Mouse (Mus musculus) hindbrain, embryonic 11.5 days (tissue): ENCODE measurements around the gene Elmo1. TPM values are rescaled to one million over a fixed set of nuclear protein-coding genes. Genes with fewer than 3 reads are reported as not detected.

Experiments
- ATAC-seq: fragments of 200-750 bp; cut with Nextera tagmentation; 2 replicates; pipeline ENCODE4 v1.8.0; 2017; ENCODE audit warnings: mild to moderate bottlenecking, moderate TSS enrichment, moderate library complexity; ENCODE audit not compliant: low FRiP score
- DNase-seq: peaks from one replicate; pipeline ENCODE4 v3.0.0-alpha.2; 2015; ENCODE audit warnings: low spot score
- H3K27ac ChIP-seq: fragments of 300-500 bp; sonication (generic); 2 replicates; pipeline ENCODE4 v1.5.1; 2014; ENCODE audit warnings: mild to moderate bottlenecking, low read depth, low read length
- H3K27me3 ChIP-seq: fragments of 300-500 bp; sonication (generic); 2 replicates; pipeline ENCODE4 v1.6.1; 2014; ENCODE audit warnings: mild to moderate bottlenecking, low read length, moderate library complexity, mixed read lengths; ENCODE audit not compliant: control insufficient read depth, insufficient read depth
- H3K36me3 ChIP-seq: fragments of 300-500 bp; sonication (generic); 2 replicates; pipeline ENCODE4 v1.6.1; 2014; ENCODE audit warnings: mild to moderate bottlenecking, low read length, moderate library complexity, mixed read lengths; ENCODE audit not compliant: control insufficient read depth, insufficient read depth
- H3K4me1 ChIP-seq: fragments of 300-500 bp; sonication (generic); replicated peaks from 2 replicates; pipeline ENCODE4 v1.6.1; 2014; ENCODE audit warnings: low read length, mixed read lengths; ENCODE audit not compliant: control insufficient read depth, insufficient read depth
- H3K4me2 ChIP-seq: fragments of 300-500 bp; sonication (generic); replicated peaks from 2 replicates; pipeline ENCODE4 v1.6.1; 2014; ENCODE audit warnings: mild to moderate bottlenecking, low read depth, low read length
- H3K4me3 ChIP-seq: fragments of 300-500 bp; sonication (generic); 2 replicates; pipeline ENCODE4 v1.5.1; 2014; ENCODE audit warnings: low read depth, low read length
- H3K9ac ChIP-seq: fragments of 300-500 bp; sonication (generic); 2 replicates; pipeline ENCODE4 v1.6.1; 2014; ENCODE audit warnings: low read depth, low read length
- H3K9me3 ChIP-seq: fragments of 300-500 bp; sonication (generic); 2 replicates; pipeline ENCODE4 v1.6.1; 2016; ENCODE audit warnings: low read length; ENCODE audit not compliant: control insufficient read depth
- WGBS: fragments of 180-500 bp; shearing (Covaris S2); extraction: QIAGEN DNeasy Blood & Tissue Kit; methylation state at CpG from one replicate; pipeline ENCODE4 v1.1.7; 2014; 5-methylcytosine and 5-hydroxymethylcytosine counted together
- polyA plus RNA-seq: library from polyadenylated mRNA; unstranded; fragments of >200 nt; fragmentation: Nextera tagmentation; extraction: Ambion mirVana; gene quantifications from 2 replicates; pipeline ENCODE4 v1.2.1, GENCODE M21; 2014

Elmo1 gene
- polyA plus RNA-seq, 1 experiment from 2014 or later, result 22.9 TPM

- Histone ChIP-seq H3K4me1 (no peaks in the 10 kb centered on the region), H3K4me2 (no peak overlapping the region), H3K27ac (no peak overlapping the region), H3K9me3 (no peaks in the 10 kb centered on the region), H3K36me3 (no peaks in the 10 kb centered on the region), H3K9ac (no peak overlapping the region), H3K27me3 (no peaks in the 10 kb centered on the region), H3K4me3 (no peak overlapping the region)
- DNase-seq (no peak), ATAC-seq (no peak)
- WGBS, result 87% methylated on average over 4 of the region's 4 CpGs
Observed at GRCm38 (mm10) chr13:20555853-20556452, 465.6 kb downstream of the Elmo1 start.

- no peak for DNase-seq
- ATAC-seq, result 0 out of 2 replicates have a peak, but pooled peaks have one; percentile 22
- H3K4me1 ChIP-seq, result no peaks in the 10 kb centered on the region
- no peak overlapping the region for H3K27ac ChIP-seq
- no peak overlapping the region for H3K4me3 ChIP-seq
- H3K9ac ChIP-seq, result no peak overlapping the region
- H3K36me3 ChIP-seq, result no peaks in the 10 kb centered on the region
- H3K4me2 ChIP-seq, result no peak overlapping the region
- no peaks in the 10 kb centered on the region for H3K9me3 ChIP-seq
- 89% methylated on average over 10 of the region's 10 CpGs for WGBS
- H3K27me3 ChIP-seq, result no peaks in the 10 kb centered on the region
Observed at GRCm38 (mm10) chr13:20556739-20557138, 466.3 kb downstream of the Elmo1 start.

- Histone ChIP-seq H3K4me3 (no peak overlapping the region), H3K27me3 (no peaks in the 10 kb centered on the region), H3K27ac (no peak overlapping the region), H3K9ac (no peak overlapping the region), H3K4me2 (no peak overlapping the region), H3K9me3 (no peaks in the 10 kb centered on the region), H3K36me3 (no peaks in the 10 kb centered on the region), H3K4me1 (no peaks in the 10 kb centered on the region)
- ATAC-seq, result 0 out of 2 replicates have a peak, but pooled peaks have one; percentile 14
- no peak for DNase-seq
- WGBS, result 70% methylated on average over 8 of the region's 8 CpGs
Observed at GRCm38 (mm10) chr13:20557156-20557555, 466.8 kb downstream of the Elmo1 start.

- ATAC-seq, result no peak
- WGBS, result 87% methylated on average over 2 of the region's 2 CpGs
- H3K4me3 ChIP-seq, result no peak overlapping the region
Observed at GRCm38 (mm10) chr13:20558376-20558775, 468.0 kb downstream of the Elmo1 start.

GRCm38 (mm10) chr13:20564414-20564813, 474.0 kb downstream of the Elmo1 start:
- WGBS, result 86% methylated on average over 9 of the region's 9 CpGs
- ATAC-seq, result no peak
- Histone ChIP-seq H3K36me3 (no peaks in the 10 kb centered on the region), H3K27ac (no peak overlapping the region), H3K9me3 (no peaks in the 10 kb centered on the region), H3K4me2 (no peak overlapping the region), H3K4me3 (no peak overlapping the region), H3K9ac (no peak overlapping the region), H3K27me3 (no peaks in the 10 kb centered on the region), H3K4me1 (no peaks in the 10 kb centered on the region)
- no peak for DNase-seq

More at GRCm38 (mm10) chr13:20558376-20558775, 468.0 kb downstream of the Elmo1 start:
- Histone ChIP-seq H3K27me3 (no peaks in the 10 kb centered on the region), H3K4me2 (no peak overlapping the region), H3K27ac (no peak overlapping the region), H3K36me3 (no peaks in the 10 kb centered on the region), H3K4me1 (no peaks in the 10 kb centered on the region), H3K9ac (no peak overlapping the region), H3K9me3 (no peaks in the 10 kb centered on the region)
- DNase-seq, result no peak

GRCm38 (mm10) chr13:20575186-20575585, 484.8 kb downstream of the Elmo1 start:
- H3K4me1 ChIP-seq, result no peaks in the 10 kb centered on the region
- H3K9ac ChIP-seq, result no peak overlapping the region
- WGBS, result 87% methylated on average over 2 of the region's 2 CpGs
- H3K27ac ChIP-seq, result no peak overlapping the region
- H3K9me3 ChIP-seq, result no peaks in the 10 kb centered on the region
- no peak for DNase-seq
- no peaks in the 10 kb centered on the region for H3K27me3 ChIP-seq
- no peak overlapping the region for H3K4me2 ChIP-seq
- no peak overlapping the region for H3K4me3 ChIP-seq
- H3K36me3 ChIP-seq, result no peaks in the 10 kb centered on the region
- ATAC-seq, result no peak

GRCm38 (mm10) chr13:20585868-20586267, 495.5 kb downstream of the Elmo1 start:
- no peak overlapping the region for H3K27ac ChIP-seq
- DNase-seq (no peak), ATAC-seq (no peak)
- WGBS, result 84% methylated on average over 4 of the region's 4 CpGs
- H3K36me3 ChIP-seq, result no peaks in the 10 kb centered on the region
- H3K9me3 ChIP-seq, result no peaks in the 10 kb centered on the region
- no peak overlapping the region for H3K4me2 ChIP-seq
- no peak overlapping the region for H3K4me3 ChIP-seq
- H3K27me3 ChIP-seq, result no peaks in the 10 kb centered on the region
- H3K4me1 ChIP-seq, result no peaks in the 10 kb centered on the region
- H3K9ac ChIP-seq, result no peak overlapping the region

GRCm38 (mm10) chr13:20586462-20586861, 496.1 kb downstream of the Elmo1 start:
- Histone ChIP-seq H3K36me3 (no peaks in the 10 kb centered on the region), H3K9ac (no peak overlapping the region), H3K4me3 (no peak overlapping the region), H3K9me3 (no peaks in the 10 kb centered on the region), H3K4me1 (no peaks in the 10 kb centered on the region), H3K27ac (no peak overlapping the region), H3K4me2 (no peak overlapping the region), H3K27me3 (no peaks in the 10 kb centered on the region)
- WGBS, result 81% methylated on average over 3 of the region's 3 CpGs
- ATAC-seq (no peak), DNase-seq (no peak)

- Histone ChIP-seq H3K9me3 (no peaks in the 10 kb centered on the region), H3K4me1 (no peaks in the 10 kb centered on the region), H3K9ac (no peak overlapping the region), H3K4me3 (no peak overlapping the region), H3K4me2 (no peak overlapping the region), H3K27ac (no peak overlapping the region), H3K27me3 (no peaks in the 10 kb centered on the region), H3K36me3 (no peaks in the 10 kb centered on the region)
- WGBS, result 76% methylated on average over 4 of the region's 4 CpGs
- no peak for DNase-seq
- ATAC-seq, result no peak
Observed at GRCm38 (mm10) chr13:20590983-20591382, 500.6 kb downstream of the Elmo1 start.
